Mouse (Mus musculus) small intestine, adult 2 months (tissue): ENCODE results near the gene Tpmt.

Experiments used
- CTCF ChIP-seq: fragments of 200-500 bp; IDR thresholded peaks from 2 replicates; pipeline ENCODE4 v1.5.1; 2012; ENCODE audit warnings: low read depth, mild to moderate bottlenecking, control low read depth, inconsistent platforms, low read length, moderate library complexity, mixed read lengths; ENCODE audit not compliant: insufficient replicate concordance, insufficient read length; ENCODE audit errors: extremely low read depth
- POLR2A ChIP-seq: fragments of 200-500 bp; IDR thresholded peaks from 2 replicates; pipeline ENCODE4 v1.6.1; 2012; ENCODE audit warnings: low read depth, mild to moderate bottlenecking, control low read depth, inconsistent platforms, low read length, moderate library complexity

DNA sequence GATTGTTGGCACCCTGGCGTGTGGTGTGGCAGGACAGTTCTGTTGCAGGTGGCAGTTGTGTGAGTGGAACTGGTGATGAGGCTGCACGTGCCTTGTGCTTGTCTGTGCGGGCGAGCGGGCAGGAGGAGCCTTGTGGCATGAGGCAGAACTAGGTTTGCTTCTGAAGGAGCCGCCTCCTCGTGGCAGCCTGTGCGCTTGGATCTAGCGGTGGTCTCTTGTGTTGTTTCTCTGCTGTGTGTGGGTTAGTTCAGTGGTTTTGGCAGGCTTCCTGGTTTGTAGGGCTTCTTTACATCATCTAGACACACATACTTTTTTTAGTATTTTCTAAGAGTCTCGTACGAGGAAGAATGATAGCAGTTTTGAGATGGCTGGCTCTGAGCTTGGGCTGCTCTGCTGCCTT lies 11.6 kb upstream of the Tpmt start:
- TF ChIP-seq CTCF (no peak), POLR2A (no peak)
